Mouse (Mus musculus): ENCODE results near the gene Mrpl38.
"Not testable (repeated sequence)": the region's sequence is repeated elsewhere in the genome, so short reads cannot be mapped to it uniquely, and the experiment has no call there.

The Mrpl38 gene

GRCm38 (mm10) chr11:116095573-116095972, 43.1 kb downstream of the Mrpl38 start:
- in situ Hi-C loops (cut with MboI, MseI), result no loop called here

DNA sequence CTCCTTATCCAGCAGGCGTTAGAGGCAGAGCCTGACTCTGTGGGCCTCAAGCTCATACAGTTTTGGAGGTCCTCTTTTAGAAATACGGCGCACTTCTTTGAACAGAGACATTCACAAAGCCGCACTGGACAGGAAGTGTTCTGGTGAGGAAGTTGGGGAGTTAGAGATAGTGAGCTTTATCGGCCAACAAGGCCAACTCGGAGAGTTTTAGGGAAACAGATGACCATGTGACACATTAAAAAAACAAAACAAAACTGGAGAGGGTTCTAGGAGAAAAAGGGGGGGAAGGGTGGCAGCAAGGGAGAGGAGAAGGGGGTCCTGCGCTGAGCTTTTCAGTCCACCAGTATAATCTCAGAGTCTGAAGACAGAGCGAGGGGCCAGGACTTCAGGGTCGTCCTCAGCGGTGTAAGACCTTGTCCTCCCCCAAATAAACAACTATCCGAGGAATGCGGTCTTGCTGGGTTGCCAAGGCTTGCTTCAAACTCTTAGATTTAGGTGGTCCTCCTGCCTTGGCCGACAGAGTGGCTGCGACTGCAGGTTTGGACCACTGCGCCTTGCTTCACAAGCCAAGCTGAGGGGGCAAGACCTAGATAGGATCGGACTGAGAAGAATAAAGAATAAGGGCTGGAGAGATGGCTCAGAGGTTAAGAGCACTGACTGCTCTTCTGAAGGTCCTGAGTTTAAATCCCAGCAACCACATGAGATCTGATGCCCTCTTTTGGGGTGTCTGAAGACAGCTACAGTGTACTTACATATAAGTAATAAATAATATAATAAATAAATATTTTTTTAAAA, 44.7 kb downstream of the Mrpl38 start:
- in situ Hi-C loops (cut with MboI, MseI), result no loop called here

DNA sequence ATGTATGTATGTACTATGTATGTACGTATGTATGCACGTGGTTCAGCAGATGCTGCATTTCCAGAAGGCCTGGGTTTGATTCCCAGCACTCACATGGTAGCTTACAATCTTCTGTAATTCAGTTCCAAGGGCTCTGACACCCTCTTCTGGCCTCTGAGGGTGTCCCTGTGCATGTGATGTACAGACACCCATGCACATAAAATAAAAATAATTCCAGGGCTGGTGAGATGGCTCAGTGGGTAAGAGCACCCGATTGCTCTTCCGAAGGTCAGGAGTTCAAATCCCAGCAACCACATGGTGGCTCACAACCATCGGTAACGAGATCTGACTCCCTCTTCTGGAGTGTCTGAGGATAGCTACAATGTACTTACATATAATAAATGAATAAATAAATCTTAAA, 45.7 kb downstream of the Mrpl38 start:
- in situ Hi-C loops (cut with MboI, MseI), result not testable (repeated sequence)

DNA sequence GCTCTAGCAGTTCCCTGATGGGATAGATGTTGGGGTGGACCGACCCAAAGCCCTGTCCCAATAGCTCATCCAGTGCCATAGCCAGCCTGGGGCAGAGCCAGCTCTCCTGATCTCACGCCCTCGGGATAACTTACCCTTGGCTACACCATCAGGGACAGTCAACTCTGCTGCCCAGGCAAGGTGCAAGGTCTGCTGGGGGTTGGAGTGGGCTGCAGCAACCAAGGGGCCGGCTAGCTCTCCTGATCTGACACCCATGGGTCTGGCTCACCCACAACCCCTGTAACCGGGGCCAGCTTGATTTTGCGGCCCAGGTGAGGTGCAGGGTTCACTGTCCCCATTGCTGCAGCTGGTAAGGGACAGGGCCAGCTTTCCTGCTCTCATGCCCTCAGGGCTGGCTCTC, 47.1 kb downstream of the Mrpl38 start:
- in situ Hi-C loops (cut with MboI, MseI), result no loop called here

DNA sequence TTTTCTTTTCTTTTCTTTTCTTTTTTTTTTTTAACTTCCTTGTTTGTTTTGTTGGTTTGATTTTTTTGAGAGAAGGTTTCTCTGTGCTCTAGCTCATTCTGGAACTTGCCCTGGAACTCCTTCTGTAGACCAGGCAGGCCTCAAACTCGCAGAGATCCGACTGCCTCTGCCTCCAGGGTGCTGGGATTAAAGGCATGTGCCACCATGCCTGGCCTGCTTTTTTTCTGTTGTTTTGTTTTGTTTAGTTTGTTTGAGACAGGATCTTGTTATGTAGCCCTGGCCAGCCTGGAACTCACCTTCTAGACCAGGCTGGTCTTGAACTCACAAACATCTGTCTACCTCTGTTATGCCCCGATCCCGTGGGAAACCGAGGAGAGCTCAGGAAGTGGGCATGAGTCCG, 49.1 kb downstream of the Mrpl38 start:
- in situ Hi-C loops (cut with MboI, MseI), result loop anchor here (10.0 kb wide), 1 partner anchor 45 kb away; the partner anchor contains the start of genes Mrpl38 and Trim65

- in situ Hi-C loops (cut with MboI, MseI), result loop anchor here (10.0 kb wide), 1 partner anchor 46 kb away; the partner anchor contains the start of genes Mrpl38 and Trim65
Observed at GRCm38 (mm10) chr11:116088741-116089394, 49.8 kb downstream of the Mrpl38 start.

DNA sequence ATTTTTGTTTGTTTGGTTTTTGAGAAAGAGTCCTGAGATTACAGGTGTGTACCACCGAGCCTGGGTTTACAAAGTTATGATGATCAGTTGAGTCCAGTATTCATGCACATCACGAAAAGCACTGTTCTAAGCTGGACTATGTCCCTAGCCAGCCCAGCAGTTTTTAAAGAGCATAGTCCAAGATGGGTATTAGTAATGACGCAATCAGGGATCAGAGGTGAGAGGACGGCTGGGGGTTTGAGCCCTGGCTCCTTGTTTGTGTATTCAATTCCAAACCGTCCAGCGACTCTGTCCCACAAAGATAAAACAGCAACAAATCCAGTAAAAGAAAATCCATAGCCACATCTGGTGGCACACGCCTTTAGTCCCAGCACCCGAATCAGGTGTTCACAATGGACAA, 50.5 kb downstream of the Mrpl38 start:
- in situ Hi-C loops (cut with MboI, MseI), result loop anchor here (10.0 kb wide), 1 partner anchor 47 kb away; the partner anchor contains the start of genes Mrpl38 and Trim65

DNA sequence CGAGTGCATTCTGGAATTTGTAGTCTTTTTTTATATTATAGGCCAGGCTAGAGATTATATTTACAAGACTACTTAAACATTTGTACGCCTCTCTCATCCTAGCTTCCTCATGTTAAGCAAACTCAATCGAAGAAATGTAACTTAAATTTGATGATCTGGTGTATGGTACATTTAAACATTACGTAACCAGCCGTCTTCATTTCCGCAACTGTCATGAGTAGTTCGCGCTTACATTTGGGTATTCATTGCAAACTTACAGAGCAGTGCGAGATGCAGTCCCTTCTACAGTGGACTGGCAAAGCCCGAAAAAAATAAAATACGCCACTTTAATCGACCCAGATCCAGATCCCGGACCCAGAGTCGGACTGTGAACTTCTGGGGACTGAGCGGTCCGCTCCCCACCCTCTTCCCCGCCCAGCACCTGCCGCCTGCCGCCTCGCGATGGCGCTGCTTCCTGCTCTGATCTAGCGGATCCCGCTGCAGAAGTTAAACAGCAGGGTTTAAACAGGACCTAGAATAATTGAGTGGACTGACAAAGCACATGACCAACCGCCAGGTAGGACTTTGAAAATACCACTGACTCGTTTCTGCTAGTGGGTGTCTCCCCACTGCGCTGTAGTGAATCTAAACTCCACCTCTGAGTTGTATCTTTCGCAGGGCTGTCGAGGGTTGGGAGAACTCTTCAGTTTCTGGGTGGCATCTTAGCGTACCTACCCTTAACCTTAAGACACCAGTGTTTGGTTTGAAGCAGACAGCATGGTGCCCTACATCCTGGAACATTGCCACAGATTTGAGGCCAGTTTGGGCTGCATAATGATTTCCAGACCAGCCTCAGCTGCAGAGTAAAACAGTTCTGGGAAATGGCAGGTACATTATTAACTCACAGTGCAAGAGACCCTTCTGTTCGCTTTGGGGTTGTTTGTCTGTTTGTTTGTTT, 51.2 kb downstream of the Mrpl38 start:
- in situ Hi-C loops (cut with MboI, MseI), result loop anchor here (10.0 kb wide), 1 partner anchor 47 kb away; the partner anchor contains the start of genes Mrpl38 and Trim65

DNA sequence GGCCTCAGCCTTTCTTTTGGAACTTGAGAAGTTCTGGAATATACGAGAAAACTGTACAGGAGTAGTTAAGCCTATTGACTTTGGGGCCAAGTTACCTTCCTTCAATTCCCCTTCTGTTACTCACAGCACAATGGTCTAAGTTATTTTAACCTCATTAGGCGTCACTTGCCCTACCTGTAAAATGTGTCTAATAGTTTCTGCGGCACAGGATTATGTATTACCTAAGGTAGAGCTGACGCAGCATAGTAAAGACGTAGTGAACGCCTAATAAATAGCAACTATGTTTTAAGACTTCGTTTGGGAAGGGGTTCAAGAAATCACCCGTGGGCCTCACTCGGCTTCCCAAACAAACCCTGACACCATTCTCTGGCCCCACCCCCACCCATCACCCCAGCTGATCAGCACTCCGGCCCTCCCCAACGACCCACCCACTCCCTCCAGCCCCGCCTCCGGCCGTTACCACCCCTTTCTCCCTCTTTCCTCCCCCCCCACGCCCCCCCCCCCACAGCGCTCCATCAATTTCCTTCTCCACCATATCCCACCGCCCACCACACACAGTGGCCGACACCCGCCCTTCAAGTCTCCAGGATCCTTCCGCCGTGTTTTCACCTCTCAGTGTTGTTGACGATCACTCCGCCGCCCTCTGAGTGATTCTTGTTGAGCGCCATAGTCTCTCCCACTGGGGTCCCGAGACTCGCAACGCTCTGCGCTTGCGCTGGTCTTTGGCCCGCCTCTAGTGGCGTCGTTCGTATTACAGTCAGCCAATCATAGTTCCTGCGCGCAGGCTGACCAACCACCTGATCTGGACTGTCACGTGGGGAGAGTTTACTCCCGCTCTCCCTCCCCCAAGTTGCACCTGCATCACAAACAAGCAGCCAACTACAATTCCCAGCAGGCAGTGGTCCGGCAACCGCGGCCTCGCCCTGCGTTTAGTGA, 52.1 kb downstream of the Mrpl38 start, which contains the start of gene Wbp2:
TSS of gene Wbp2 (minus strand) at position 738 of the 936 bp plus-strand sequence.
- in situ Hi-C loops (cut with MboI, MseI), result loop anchor here (10.0 kb wide), 1 partner anchor 48 kb away; the partner anchor contains the start of genes Mrpl38 and Trim65

DNA sequence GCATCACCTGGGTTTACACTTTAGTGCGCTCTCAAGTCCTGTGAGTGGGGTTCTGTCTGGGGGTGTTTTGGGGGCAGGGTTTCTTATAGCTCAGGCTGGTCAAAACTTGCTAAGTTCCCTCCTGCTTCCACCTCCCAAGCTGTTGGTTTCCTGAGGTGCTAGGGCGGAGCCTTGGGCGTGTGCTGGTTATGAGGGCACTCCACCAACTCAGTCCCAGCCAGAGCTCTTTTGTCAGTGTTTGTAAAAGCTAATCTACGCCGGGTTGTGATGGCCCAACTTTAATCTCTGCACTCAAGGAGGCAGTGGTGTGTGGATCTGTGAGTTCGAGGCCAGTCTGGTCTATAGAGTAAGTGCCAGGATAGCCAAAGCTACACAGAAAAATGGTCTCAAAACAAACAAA, 54.5 kb downstream of the Mrpl38 start:
- in situ Hi-C loops (cut with MboI, MseI), result loop anchor here (10.0 kb wide), 1 partner anchor 51 kb away; the partner anchor contains the start of genes Mrpl38 and Trim65

DNA sequence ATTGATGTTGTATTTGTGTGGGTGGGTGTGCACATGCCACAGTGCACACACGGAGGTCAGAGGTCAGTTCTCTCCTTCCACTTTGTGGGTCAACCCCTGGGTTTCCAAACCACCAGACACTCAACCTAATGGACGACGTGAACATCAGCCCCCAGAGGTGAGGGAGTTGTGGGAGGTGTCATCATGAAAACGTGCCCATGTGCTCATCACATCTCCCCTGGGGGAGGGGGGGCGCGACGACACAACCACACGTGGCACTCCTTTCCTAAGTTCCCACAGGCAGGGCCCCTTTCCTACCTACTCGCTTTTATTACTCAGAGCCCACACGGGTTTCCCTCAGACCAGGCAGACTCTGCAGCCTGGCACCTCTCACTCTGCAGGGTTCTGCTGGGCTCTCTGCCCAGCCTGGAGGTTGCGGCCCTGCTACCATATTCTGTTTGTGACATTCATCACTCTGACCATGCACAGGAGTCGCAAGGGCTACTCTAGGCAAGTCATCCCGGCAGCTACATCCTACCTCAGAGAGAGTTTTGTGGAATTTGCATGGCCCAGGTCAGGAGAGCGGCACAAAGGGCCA, 55.5 kb downstream of the Mrpl38 start:
- in situ Hi-C loops (cut with MboI, MseI), result loop anchor here (10.0 kb wide), 1 partner anchor 52 kb away; the partner anchor contains the start of genes Mrpl38 and Trim65
